Mouse (Mus musculus): ENCODE measurements at regions not wholly inside any gene's neighbourhood (a gene's known extent, or its start where the extent isn't known, plus 50 kb on each side); places are given as distances from the start of the nearest gene placed in this dataset.
A peak's percentile ranks its signal among the peaks of the same experiment; 100 is the strongest.

DNA sequence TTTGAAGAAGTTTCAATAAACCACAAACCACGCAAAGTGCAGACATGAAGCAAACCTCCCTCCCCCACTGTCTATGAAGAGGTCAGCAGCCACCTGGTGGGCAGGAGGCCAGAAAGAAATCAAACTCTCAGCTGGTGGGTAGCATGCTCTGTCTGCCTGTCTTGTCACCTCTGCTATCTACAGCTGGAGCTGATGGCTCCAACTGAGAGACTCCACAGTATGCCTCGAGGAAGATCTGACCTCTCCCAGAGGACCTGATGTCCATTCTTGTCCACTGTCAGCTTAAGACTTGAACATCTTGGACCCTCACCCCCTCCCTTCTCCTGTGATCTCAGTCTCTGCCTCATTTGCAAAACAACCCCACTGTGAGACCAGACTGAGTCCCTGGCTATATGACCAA, 585.0 kb upstream of the Cdh11 start:
- no peak for DNase-seq

DNA sequence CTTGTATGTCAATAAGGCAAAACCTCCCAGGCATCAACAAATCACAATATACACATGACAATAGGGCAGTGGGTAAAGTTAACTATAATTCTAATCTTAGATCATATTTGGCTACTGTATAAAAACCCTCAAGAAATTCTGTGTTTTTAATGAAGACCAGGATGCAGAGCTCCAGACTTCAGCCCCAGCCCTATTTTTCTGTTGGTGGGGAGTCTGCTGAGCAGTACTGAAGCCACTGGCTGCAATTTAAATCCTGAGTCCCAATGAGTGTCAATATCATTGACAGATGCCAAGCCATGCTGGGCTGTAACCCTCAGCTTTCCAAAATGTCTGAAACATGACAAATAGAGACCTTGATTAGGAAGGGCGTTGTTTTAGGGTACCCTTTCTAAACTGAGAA, 587.6 kb upstream of the Cdh11 start:
- DNase-seq, result no peak

DNA sequence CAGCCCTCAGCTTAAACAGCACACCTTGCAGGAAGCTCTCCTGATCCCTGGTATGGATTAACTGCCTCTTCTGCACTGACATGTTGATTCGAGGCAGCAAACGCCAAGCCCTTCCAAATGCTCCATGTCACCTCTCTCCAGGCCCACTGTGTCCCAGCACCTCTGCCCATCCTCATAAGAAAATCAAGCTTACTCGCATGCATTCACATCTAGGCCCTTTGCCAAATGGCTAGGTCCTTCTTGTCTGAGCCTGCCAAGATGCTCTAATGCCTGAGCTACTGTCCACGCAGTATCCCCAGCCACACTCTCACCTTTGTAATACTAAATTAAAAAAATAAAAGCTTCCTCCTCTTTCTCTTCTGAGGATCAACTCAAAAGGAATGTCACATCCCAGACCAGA, 588.7 kb upstream of the Cdh11 start:
- DNase-seq, result no peak

DNA sequence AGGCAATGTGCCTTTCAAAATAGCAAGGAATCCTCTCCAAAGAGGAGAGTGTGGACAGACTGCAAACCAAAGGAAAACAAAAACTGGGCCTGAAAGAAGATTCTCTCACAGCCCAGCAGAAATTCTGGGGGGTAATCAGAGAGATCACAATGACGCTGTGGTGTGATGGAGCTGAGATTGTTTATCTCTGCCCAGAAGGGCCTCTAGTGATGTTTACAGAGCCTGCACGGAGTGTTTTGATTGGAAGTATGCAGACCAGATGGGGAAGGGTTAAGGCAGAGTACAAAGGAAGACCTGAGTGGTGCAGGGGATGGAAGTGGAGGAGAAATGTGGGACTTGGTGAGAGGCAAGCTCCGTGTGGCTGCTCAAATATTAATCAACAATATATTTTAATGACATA, 593.1 kb upstream of the Cdh11 start:
- no peak for DNase-seq

DNA sequence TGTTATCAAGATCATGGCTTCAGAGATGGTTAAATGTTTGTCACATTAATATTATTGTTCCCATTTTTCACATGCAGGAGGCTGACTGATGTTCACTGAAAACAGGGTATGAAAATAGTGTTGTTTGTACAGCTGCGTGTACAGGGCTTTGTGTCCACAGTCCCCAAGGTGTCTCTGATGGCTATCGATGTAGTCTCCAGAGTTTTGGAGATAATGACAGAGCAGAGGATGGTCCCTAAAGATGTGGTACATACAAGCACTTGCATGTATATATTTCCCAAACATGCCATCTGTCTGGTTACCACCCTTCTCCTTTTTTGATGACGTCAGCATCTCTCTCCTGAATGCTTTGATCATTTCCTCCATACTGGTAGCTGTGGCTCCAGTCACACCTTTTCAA, 596.1 kb upstream of the Cdh11 start:
- DNase-seq, result no peak

DNA sequence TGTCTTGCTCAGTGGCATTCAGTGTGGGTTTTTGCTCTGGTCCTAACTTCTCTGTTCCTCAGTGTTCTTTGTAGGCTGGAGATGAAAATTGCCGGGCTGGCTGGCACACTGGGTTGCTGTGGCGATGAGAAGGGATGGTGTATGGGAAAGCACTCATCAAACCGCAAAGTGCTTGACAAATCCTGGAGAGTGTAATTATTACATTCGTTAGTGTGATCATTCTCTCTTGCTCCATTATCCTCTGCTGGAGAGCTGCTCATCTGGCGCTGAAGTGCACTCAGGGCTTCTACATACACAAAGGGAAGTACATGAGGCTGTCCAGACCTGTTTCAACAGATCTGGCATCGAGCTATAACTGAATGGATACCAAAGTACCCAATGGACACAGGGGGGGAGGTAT, 605.9 kb upstream of the Cdh11 start:
- no peak for DNase-seq

DNA sequence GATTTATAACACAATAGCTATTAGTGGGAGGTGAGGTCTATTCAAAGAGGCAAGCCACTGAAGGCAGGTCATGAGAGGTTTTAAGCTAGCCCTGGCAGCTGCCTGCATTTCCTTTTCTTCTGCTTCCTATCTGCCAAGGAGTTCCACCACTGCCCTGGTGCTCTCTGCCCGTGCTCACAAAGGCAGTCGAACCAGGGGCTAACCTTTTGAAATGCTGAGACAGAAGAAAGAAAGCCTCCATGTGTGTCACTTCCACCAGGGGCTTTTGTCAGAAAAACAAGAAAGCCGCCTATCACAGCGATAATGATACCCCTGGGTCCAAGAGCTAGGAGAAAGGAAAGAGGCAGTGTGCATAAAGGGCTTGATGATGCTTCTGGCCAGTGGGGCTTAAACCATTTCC, 609.9 kb upstream of the Cdh11 start:
- no peak for DNase-seq

DNA sequence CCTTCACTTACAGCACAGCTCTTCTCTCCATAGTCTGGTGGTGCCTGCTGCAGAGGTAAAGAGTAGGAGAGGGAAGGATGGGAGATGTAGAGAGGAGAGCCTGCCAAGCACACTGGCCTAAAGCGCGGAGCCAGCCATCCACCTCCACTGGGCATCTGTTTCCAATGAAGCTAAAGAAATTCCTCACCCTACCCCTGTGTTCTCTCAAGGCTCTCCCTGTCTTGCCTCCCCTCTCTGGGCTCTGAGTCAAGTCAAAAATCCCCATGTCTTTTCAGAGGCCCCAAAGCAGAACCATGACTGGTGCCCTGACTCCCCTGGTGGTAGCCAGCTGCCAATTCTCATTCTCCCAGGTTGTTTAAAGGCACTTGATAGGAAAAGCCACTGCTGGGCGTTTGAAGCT, 612.7 kb upstream of the Cdh11 start:
- no peak for DNase-seq

DNA sequence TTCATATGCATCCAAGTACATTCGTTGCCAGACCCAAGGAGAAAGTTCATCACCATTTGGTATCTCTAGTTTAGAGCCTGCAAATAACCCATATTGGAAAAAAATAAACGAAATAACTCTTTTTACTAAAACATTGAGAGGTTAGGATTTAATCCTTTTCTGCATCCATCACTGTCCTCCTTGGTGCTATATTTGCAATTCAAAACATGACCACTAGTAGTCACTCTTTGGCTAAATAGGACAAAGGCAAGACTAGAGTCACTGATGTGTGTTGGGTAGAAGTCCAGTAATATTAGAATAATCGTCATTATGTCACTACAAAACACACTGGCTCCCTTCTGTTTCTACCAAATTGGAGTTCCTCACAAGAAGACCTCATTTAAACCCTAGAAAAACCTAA, 614.0 kb upstream of the Cdh11 start:
- no peak for DNase-seq

DNA sequence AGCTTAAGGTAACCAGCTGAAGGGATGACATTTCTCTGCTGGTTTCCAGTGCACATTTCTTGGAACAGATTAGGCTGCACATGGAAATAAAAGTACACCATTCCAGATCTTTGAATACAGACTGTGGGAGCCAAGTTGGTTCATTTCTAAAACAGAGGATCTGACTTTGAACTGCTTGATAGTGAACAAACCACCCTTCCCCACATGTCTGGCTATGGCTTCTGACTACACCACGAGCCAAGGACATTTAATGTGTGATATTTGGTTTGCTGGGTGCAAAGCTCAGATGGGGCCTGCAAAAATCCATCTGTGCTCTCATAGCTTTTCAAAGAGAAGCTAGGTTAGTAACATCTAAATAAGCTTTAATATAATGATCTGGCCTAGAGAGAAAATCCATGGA, 614.7 kb upstream of the Cdh11 start:
- no peak for DNase-seq

DNA sequence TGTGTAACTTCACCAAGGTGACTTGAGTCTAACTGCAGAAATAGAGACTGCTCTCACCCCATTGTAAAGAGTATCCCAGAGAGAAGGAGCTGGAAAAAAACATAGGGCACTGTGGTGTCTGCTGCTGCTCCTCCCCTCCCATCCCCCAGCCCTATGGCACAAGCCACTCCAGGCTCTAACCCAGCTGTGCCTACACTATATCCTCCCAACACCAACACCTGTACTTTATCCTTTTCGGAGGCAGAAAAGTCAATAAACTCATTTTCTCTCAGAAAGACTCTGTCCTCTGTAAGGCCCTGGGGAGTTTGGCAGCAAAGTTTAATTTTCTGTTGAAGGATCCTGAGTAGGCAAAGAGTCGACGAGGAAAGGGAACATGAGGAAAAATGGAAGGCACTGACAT, 617.3 kb upstream of the Cdh11 start:
- DNase-seq, result no peak

DNA sequence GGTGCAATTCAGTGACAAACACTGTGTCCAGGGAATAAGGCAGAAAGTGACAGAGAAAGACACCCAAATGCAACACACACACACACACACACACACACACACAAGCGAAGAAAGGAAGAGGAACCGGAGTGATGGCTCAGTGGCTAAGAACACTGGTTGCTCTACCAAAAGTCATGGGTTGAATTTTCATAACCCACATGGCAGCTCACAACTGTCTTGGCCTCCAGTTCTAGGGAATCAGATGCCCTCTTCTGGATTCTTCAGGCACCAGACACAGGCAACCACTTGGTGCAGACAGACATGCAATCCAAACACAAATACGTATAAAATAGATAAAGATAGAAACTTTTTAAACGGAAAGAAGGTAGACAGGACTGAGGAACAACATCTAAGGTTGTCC, 618.4 kb upstream of the Cdh11 start:
- DNase-seq, result no peak

DNA sequence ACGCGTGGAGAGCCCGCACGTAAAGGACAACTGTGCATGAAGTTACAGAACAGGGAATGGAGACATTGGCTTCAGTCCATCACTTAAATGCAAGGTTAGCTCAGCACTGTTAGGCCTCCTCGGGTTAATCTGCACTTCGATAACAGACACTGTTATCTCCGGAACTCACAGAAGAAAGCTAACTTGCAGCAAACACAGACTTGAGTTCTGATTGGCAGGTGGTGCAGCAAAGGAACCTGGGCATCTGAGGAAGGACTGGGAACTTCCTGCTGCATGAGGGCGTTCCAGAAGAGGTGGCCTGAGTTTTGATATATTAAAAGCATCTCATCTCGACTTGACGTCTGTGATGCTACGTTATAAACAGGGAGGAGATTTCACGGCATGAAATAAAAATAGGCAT, 620.3 kb upstream of the Cdh11 start:
- no peak for DNase-seq

DNA sequence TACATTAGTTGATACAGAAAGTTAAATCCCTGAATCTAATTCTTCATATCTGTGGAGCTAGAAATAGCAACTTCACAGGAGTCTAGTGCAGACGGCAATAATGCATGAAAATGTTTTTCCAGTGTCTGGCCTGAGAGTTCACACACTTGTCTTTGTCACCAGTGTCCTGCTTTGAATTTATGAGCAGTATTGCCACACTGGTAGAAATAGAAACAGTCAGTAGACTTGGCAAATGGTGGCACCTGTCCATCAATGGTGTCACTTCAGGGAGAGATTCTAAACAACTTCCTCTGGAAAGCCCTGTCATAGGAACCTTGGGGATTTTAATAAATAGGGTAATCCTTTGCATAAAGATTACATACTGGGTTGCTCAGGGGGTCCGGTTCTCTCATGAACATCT, 621.5 kb upstream of the Cdh11 start:
- peak; percentile 6 for DNase-seq

DNA sequence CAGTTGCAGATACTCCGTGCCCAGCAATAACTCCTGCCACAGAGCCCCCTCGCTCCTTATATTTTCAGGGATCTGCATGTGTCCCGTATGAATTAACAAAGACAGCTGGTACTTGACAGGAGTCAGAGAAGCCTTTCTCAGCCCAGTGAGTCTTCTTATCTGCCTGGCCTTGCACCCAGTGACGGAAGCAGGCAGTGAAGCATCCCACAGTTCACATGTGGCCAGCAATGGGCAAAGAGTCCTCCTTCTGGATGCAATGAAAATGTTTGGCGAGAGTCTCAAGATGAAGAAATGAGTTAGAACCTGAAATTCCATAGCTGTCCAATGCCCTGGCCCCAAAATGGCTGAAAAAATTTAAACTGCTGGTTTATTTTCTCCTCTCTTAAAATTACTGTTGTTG, 622.2 kb upstream of the Cdh11 start:
- peak; percentile 29 for DNase-seq

DNA sequence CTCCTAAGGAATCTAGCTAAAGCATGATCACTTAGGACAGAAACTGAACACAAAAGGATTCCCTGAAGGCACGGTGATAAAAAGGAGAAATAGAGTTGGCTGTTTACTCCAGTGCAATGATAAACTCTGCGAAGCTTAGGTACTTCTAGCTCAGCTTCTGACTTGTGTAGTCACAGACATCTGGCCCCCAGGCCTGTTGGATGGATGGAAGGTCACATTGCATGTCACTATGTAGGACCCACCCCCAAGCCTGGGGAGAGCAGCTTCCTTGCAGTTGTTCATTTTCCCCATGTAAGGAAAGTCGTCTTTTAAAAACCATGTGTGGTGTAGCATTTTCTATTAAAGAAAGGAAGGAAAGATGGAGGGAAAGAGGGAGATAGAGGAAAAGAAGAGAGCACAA, 623.0 kb upstream of the Cdh11 start:
- no peak for DNase-seq

DNA sequence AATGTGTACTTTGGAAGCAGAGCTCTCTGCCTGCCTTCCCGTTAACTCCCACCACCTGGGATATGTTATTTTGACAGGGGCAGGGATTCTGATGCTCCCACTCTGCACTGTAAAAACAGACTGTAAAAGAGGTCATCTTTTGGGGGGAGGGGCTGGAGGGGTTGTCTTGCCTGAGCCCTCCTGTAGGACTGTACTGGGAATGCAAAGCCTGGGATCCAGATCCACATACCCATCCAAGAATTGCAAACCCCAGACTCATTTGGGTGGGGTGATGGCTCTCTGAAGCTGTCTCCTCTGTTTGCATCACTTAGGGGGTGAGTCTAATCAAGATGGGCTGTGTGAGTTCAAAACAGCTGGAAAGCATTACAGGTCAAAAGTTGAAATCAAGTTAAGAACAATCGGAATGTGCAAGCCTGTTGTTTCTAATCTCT, 623.7 kb upstream of the Cdh11 start:
- no peak for DNase-seq

DNA sequence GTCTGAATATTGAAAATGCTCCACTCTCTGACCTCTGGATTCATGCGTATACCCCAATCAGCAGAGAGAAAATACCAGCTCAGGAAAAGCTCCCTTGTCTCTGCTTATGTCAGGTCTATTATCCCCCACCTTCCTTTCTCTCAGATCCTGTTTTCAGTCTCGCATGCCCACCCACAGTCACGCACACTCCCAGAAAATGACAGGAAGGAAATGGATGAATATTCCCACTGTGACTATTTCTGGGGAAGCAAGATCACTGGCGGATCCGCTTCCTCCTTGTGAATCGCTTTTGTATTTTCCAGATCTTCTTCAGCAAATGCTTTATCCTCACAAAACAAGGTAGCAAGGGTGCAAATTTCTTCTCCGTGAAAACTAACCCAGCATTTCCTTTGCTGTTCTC, 627.3 kb upstream of the Cdh11 start:
- DNase-seq, result no peak

DNA sequence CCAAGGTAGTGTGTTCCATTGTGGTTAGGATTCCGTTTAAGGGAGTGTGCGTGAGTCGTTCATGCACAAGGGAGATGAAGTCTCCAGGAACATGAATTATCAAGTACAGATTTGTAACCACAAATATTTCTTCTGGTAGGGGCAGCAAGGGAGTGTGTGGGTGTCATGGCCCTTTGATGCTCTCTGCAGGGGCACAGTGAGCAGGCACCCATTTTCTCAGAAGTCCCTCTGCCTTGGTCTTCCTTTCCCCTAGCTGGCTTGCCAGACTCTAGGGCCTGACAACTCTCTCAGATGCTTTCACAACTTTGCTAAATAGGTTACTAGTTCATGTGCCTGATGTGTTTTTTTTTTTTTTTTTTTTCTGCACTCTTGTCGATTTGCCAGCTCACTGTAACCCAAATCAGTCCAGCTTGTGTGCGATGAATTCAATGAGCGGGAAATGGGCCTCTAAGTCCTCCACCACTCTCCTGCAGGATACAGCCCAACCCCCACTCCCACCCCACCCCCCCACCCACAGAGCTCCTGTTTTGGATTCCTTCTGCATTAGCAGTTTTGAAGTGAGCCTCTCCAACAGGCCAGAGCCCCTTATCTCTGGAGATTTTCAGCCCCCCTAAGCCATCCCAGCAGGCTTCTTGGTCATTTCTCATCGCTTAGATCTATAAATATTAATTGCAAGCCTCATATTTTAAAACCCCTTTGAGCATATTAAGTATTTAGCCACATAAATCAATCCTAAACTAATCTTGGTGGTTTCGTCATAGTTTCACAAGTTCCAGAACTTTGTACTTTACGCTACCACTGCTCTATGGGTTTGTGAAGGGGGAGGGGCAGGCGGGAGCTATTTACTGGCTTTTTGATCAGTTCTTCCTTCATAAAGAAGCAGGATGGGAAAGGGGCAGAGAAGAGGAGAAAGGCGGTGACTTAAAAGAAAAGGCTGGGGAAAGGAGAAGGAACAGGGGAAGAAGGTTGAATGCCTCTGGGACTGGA, 628.4 kb upstream of the Cdh11 start:
- peak; percentile 7 for DNase-seq

DNA sequence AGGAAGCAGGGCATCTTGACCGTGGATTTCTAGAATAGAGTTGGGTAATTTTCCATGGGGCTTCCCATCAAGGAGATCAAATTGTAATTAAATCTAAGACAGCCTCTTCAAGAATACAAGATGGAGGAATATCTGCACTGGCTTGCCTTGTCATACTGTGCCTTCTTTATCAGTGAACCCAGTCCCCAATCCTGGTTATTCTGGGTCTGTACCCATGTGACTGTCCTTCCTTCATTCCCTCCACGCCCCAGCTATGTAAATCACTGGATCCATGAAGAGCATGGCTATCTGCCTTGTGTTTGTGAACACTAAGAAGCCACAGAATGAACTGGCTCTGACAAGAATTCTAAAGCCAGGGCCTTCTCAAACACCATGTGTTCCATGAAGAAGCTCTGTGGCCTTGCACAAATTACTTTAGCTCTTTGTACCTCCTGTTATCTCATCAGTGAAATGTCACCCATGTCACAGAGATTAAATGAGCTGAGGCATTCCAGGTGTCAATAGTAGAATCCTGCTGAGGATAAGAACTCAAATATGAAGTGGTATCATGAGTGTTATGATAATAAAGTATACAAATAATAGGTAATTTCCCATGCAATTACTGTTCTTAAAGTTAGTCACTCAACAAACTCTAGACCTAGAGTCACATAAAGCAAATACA, 637.0 kb upstream of the Cdh11 start:
- DNase-seq, result no peak

DNA sequence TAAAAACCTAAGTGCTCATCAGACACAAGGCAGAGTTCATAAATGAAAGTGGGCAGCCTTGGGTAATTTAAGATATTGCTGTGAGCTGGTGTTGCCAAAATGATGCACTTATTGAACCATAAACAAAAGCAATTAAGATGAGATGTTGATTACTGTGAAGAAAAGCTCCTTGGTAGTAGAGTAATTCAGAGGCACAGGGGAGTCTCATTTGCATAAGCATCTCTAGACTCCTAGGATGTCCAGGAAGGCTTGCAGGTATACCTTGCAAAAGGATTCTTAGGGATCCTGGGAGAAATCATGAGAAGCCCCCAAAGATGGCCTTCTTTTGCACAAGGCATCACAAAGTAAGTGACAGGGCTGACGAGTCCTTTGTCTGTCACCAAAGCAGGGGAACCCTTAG, 640.5 kb upstream of the Cdh11 start:
- no peak for DNase-seq

DNA sequence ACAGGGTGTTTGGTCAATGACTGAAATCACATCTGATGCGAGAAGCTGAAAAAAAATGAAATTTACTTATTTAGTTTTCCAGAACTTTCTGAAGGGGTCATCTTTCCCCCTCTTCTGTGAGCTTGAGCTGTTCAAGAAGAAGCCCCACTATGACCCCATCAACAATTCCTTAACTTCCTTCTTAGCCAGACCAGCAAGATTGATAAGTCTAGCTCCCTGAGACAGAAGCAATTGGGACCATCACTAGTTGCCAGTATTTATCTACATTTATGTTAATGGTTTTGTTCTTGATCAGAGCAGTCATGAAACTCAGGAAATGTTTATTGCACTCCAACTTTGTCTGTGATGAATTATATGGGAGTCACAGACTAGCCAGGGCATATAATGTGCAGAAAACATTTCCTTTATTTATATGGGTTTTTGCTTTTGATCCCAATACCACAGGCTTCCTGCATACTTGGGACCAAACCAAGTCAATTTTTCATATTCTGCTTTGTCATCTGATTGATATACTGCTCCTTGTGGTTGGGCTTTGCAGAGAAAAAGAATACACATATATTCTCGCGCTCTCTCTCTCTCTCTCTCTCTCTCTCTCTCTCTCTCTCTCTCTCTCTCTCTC, 645.5 kb upstream of the Cdh11 start:
- DNase-seq, result no peak

DNA sequence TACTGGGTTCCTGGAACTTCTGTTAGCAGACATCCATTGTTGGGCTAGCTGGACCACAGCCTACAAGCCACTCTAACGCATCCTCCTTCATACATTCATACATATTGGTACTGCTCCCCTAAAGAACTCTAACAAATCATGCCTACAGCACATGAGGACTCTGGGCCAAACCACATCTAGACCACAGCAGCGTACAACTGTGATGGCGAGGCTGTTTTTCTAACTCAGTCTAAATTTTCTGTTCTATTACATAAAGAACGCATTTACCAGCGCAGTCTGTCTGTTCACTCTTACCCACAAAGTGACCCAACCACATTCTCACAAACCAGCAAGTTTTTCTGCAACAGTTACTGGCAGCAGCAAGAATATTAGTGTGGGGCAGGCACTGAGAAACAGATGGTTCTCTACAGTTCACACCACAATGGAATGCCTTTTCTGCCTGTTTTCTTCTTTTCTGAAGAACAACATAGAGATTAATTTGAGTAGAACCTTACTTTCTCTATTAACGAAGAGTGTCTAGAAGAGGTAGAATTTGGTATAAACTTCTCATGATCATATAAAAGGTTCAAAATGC, 648.2 kb upstream of the Cdh11 start:
- no peak for DNase-seq
